Mouse (Mus musculus): ENCODE data around the gene Larp6. TPM values are rescaled to one million over a fixed set of nuclear protein-coding genes. Genes with fewer than 3 reads are reported as not detected.

Larp6 gene
- 10 to 100 TPM; 37.8 to 39.0 TPM for total RNA-seq (2021)
- long read RNA-seq, experiment 1, transcript Larp6-201 (3 exons, 2,440 nt) = major isoform, 67 of 87 reads
- long read RNA-seq, experiment 1, partial matches to known transcripts = 16 of 87 reads
- long read RNA-seq, experiment 1, other reads (novel, unspliced or antisense) = 4 of 87 reads
- long read RNA-seq, experiment 2, transcript Larp6-201 (3 exons, 2,440 nt) = major isoform, 40 of 49 reads
- long read RNA-seq, experiment 2, partial matches to known transcripts = 1 of 49 reads
- long read RNA-seq, experiment 2, other reads (novel, unspliced or antisense) = 8 of 49 reads

- peak; percentile 58 to 65 for DNase-seq (ENCODE audit: extremely low spot score in 1 of 2, low spot score in 2 of 2)
- intact Hi-C loops (cut with DNase I) = no loop called here
- peak within 1 kb of the TSS; percentile 99 for H3K27ac ChIP-seq
- peak within 1 kb of the TSS; percentile 90 for H3K4me3 ChIP-seq
- TF ChIP-seq CTCF (IDR thresholded peaks at IDR 0.05) = no peak; the same call in 1 of the 2 replicates
Measured at GRCm38 (mm10) chr9:60712771-60713541, at the start of gene Larp6. Gene Larp6 (plus strand): TSS chr9:60712989.

- intact Hi-C loops (cut with DNase I) = no loop called here
- no peak for DNase-seq (ENCODE audit: extremely low spot score in 1 of 2, low spot score in 2 of 2)
- TF ChIP-seq CTCF (IDR thresholded peaks at IDR 0.05) = no peak
- peak overlapping the region; percentile 18; the same call in 1 of the 2 replicates for H3K27ac ChIP-seq
- H3K4me3 ChIP-seq = no peak overlapping the region
Measured at GRCm38 (mm10) chr9:60664385-60664784, 48.4 kb upstream of the Larp6 start.

DNA sequence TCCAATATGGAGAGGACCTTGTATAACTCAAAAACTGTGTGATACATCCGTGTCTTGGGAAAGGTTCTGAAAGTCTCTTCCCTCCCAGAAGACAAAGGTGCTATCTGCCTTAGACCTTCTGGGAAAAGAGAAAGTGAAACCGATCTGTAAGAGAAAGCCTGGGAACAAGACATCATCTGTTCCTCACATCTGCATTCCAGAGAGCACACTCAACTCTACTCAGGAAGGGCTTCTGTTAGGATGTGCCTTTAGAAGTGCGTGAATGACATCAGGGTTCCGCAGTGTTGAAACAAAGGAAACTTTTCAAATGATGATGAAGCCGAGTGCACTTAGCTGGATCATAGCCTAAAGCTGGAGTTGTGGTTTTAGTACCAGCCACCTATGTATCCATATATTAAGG lies 47.9 kb upstream of the Larp6 start:
- no peak for DNase-seq (ENCODE audit: extremely low spot score in 1 of 2, low spot score in 2 of 2)
- no peak overlapping the region for H3K4me3 ChIP-seq
- TF ChIP-seq CTCF (IDR thresholded peaks at IDR 0.05) = no peak
- intact Hi-C loops (cut with DNase I) = no loop called here
- H3K27ac ChIP-seq = peak overlapping the region; percentile 18; the same call in 1 of the 2 replicates

DNA sequence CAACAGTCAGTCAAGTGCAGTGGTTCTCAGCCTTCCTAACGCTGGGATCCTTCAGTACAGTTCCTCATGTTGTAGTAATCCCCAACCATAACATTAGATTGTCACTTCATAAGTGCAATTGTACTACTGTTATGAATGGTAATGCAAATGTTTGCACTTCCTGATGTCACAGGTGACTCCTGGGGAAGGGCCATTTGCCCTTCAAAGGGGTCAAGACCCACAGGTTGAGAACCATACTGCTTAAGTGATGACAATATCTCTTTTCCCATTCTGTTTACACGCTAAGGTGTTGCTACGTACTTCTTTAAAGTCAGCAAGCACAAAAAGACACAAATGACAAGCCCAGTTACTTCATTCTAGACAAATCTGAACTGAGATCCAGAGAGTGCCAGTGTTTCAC lies 47.3 kb upstream of the Larp6 start:
- intact Hi-C loops (cut with DNase I) = no loop called here
- no peak overlapping the region for H3K4me3 ChIP-seq
- TF ChIP-seq CTCF (IDR thresholded peaks at IDR 0.05) = no peak
- DNase-seq (ENCODE audit: extremely low spot score in 1 of 2, low spot score in 2 of 2) = no peak
- H3K27ac ChIP-seq = no peak overlapping the region

- no peak for DNase-seq (ENCODE audit: extremely low spot score in 1 of 2, low spot score in 2 of 2)
- no peak for TF ChIP-seq CTCF (IDR thresholded peaks at IDR 0.05)
- H3K4me3 ChIP-seq = no peak overlapping the region
- intact Hi-C loops (cut with DNase I) = no loop called here
- no peak overlapping the region; the same call in 1 of the 2 replicates for H3K27ac ChIP-seq
Measured at GRCm38 (mm10) chr9:60668886-60669285, 43.9 kb upstream of the Larp6 start.

DNA sequence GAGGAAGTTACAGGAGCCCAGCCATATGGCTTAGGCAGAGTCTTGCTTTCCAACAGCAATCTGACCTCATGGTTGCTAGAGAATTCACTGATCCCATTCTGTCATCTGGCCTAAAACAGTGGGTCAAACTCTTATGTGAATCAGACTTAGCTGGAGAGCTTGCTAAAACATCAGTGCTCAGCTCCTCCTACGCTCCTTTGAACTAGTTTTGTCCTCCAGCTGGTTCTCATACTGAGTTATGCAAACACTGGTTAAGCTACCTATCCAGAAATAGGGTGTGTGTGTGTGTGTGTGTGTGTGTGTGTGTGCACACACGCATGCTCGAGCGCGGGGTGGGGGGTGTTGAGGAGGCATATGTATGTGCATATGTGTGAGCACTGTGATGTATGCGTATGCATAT lies 40.2 kb upstream of the Larp6 start:
- intact Hi-C loops (cut with DNase I) = no loop called here
- no peak for TF ChIP-seq CTCF (IDR thresholded peaks at IDR 0.05)

DNA sequence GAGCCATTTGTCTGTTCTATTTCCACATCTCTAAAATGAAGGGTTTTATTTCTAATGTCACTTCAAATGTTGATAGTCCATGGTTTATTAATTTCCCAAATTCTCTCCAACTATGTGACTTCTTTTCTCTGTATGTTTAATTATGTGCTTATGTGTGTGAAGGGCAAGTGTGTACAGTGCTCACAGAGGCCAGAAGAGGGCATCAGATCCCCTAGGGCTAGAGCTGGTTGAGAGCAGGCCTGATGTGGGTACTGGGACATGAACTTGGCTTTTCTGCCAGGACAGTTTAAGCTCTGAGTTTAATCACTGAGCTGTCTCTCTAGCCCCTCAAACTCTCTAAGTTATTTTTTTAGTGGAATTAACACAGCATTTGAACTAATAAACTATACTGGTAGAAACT lies 38.0 kb upstream of the Larp6 start:
- DNase-seq (ENCODE audit: extremely low spot score in 1 of 2, low spot score in 2 of 2) = no peak
- Histone ChIP-seq H3K27ac (no peak overlapping the region), H3K4me3 (no peak overlapping the region)
- intact Hi-C loops (cut with DNase I) = no loop called here
- TF ChIP-seq CTCF (IDR thresholded peaks at IDR 0.05) = peak; percentile 51

More for the DNA sequence above, 40.2 kb upstream of the Larp6 start:
- no peak for DNase-seq (ENCODE audit: extremely low spot score in 1 of 2, low spot score in 2 of 2)
- peak overlapping the region; percentile 11; the same call in 1 of the 2 replicates for H3K27ac ChIP-seq
- H3K4me3 ChIP-seq = no peak overlapping the region

DNA sequence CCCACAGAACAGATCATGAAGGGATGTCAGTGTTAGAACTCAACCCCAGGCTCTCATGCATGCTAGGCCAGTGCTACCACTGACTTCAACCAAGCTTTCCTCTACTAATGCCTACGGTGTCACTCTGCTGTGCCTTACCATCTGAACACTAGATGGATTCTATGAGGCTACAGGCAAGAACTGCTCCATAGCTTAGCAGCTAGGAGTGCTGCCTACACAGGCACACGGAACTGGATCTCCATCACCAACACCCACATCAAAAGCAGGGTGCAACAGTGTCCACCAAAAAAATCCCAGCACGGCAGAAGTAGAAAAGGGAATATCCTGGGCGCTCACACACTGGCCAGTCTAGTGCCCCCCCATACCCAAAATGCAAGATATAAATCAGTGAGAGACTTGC lies 36.4 kb upstream of the Larp6 start:
- Histone ChIP-seq H3K27ac (peak overlapping the region; percentile 59; the same call in 1 of the 2 replicates), H3K4me3 (no peak overlapping the region)
- intact Hi-C loops (cut with DNase I) = no loop called here
- TF ChIP-seq CTCF (IDR thresholded peaks at IDR 0.05) = no peak; the same call in 1 of the 2 replicates
- DNase-seq (ENCODE audit: extremely low spot score in 1 of 2, low spot score in 2 of 2) = no peak

- Histone ChIP-seq H3K4me3 (no peak overlapping the region), H3K27ac (no peak overlapping the region; the same call in 1 of the 2 replicates)
- TF ChIP-seq CTCF (IDR thresholded peaks at IDR 0.05) = no peak
- DNase-seq (ENCODE audit: extremely low spot score in 1 of 2, low spot score in 2 of 2) = no peak
- intact Hi-C loops (cut with DNase I) = no loop called here
Measured at GRCm38 (mm10) chr9:60678913-60679312, 33.9 kb upstream of the Larp6 start.

- no peak overlapping the region for H3K27ac ChIP-seq
- intact Hi-C loops (cut with DNase I) = loop anchor here (10.0 kb wide), 1 partner anchor 436 kb away; no protein-coding TSS in a partner anchor
- TF ChIP-seq CTCF (IDR thresholded peaks at IDR 0.05) = peak; percentile 23
- no peak overlapping the region for H3K4me3 ChIP-seq
- DNase-seq (ENCODE audit: extremely low spot score in 1 of 2, low spot score in 2 of 2) = no peak
Measured at GRCm38 (mm10) chr9:60681005-60681404, 31.8 kb upstream of the Larp6 start.

DNA sequence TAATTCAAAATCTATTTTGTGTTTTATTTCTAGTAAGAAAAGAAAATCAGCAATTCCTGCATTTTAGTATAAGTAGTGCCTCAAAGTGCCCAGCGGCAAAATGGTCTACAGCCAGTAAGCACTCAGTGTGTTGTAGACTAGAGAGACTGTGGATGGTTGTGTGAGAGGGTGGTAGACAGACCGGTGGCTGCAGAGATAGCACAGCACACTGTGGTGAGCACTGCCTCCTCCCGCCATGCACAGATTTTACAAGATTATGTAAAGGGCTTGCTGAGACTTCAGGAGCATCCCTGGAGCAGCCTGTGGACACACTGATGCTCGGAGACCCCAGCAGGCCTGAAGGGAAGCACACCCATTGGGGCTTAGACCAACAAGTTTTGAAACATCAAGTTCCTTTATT lies 30.0 kb upstream of the Larp6 start:
- peak overlapping the region; percentile 28; the same call in 1 of the 2 replicates for H3K27ac ChIP-seq
- no peak for DNase-seq (ENCODE audit: extremely low spot score in 1 of 2, low spot score in 2 of 2)
- TF ChIP-seq CTCF (IDR thresholded peaks at IDR 0.05) = no peak
- intact Hi-C loops (cut with DNase I) = loop anchor here (10.0 kb wide), 1 partner anchor 438 kb away; no protein-coding TSS in a partner anchor
- no peak overlapping the region for H3K4me3 ChIP-seq

- H3K4me3 ChIP-seq = peak overlapping the region; percentile 60
- TF ChIP-seq CTCF (IDR thresholded peaks at IDR 0.05) = peak; percentile 59
- intact Hi-C loops (cut with DNase I) = loop anchor here (10.0 kb wide), 1 partner anchor 443 kb away; no protein-coding TSS in a partner anchor
Measured at GRCm38 (mm10) chr9:60687415-60687814, 25.4 kb upstream of the Larp6 start.

More at GRCm38 (mm10) chr9:60687415-60687814, 25.4 kb upstream of the Larp6 start:
- H3K27ac ChIP-seq = peak overlapping the region; percentile 96
- DNase-seq (ENCODE audit: extremely low spot score in 1 of 2, low spot score in 2 of 2) = no peak
